Mouse (Mus musculus) fat pad, adult 2 months (tissue): Measurements from ENCODE around the gene Rbm18.

ENCODE experiments used
- DNase-seq: peaks from one replicate; pipeline ENCODE4 v3.0.0-alpha.2; 2011; ENCODE audit warnings: low read depth, low spot score; ENCODE audit errors: extremely low read depth

Gene Rbm18

DNA sequence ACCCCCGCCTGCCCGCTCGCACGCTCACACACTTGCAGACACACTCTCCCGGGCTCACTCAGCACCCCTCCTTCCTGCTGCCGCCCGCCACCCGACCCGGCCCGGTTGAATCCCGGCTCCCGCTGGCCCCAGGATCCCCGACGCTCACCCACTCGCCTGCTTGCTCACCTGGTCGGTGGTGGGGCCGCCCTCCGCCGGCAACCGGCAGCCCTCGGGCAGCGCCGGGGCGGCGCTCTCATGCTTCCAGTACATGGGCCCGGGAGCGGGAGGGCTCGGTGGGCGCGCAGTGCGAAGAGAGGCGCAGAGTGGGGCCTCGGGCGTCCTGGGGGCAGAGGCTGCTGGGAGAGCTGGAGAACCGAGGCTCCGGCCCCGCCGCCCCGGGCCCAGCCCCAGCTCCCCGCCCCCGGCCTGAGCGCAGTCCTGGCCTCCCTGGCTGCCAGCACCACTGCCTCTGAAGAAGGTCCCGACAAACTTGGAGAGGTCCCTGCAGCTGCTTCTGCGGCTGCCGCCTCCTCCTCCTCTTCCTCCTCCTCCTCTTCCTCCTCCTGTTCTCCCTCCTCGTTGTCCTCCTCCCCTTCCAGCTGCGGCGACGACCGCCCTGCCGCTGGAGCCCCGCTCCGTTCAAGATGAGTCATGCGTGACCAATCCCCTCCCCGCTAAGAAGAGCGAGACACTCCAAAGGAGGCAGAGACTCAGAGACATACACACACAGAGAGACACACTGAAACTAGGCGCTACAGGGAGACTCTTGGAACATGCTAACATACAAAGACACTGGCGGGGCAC is 31.4 kb downstream of the Rbm18 start, which contains the start of gene Lhx6:
Gene Lhx6 (minus strand): TSS at position 453 of the 786 bp plus-strand sequence.
- no peak for DNase-seq

DNA sequence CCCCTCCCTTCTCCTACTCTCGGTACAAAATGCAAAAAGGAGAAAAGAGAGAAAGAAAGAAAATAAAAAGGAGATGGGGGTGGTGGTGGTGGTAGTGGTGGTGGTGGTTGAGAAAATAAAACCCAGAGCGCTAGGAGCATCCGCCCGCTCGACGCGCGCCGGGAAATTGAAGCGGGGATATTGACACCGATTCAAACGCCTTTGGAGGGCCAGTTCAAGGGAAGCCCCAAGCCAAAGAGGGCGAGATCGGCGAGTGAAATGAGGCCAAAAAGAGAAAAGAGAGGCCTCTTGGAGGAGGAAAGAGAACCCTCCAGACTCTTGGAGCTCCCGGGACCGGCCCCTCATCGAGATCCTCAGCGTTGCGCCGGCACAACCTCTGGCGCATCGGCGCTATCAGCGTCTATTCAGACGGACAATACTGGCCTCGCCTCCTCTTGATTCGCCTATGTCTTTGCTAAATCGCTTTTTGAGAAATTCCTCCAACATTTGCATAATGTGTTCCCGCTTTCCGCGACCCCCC is 32.1 kb downstream of the Rbm18 start:
- no peak for DNase-seq

DNA sequence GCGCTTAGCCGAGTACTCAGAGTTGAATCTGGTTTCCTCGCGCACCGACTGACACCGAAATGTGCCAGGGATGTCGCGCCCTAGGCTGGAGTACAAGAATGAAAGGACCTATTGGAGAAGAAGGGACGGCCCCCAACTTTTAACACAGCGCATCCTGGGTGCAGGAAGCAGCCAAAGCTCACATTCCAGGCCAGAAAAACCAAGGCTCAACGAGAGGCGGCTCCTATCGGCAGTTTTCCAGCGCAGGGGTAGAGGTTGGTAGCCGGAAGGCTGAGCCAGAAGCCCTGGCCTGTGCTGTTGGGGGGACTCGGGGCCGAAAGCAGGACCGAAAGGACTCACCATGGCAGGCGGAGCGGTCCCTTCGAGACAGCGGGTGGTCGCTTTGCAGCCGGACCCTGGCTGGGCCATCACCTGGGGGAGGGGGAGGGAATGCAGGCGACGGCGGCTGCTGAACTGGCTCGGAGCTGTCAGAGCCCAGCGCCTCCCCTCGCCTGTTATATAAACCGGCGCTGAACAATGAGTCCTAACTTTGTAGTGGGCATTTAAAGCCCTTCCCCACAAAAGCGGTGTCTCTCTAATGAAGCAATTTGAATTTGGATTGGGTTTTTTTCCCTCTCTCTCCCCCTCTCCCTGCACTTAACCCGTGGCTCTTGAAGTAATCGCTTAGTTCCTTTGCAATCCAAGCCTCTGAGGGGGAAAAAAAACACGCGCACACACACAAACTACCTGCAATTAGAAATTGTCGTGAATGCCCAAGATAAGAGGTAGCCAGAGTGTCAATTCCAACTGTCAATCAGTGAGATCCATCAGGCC is 32.8 kb downstream of the Rbm18 start:
- DNase-seq, result no peak

DNA sequence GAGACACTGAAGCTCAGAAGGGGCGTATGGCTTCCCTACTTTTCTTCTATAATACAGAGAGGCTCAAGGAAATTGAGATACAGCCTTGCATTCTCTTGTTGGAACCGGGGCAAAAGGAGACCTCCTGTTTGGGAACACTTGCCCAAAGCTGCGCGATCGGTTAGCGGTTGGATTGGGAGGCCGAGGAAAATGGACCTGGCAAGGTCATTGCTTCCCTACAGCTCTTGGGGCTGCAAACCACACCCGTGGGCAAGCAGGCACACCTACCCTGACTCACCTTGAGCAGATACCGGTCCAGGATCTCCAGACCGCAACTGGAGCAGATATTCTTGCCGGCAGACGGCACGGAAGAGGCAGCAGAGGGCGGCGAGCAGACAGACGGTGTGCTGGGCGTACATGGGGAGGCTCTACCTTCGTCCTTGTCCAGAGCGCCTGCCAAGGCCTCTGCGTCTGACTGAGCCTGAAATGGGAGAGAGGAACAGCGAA is 33.5 kb downstream of the Rbm18 start:
- no peak for DNase-seq

DNA sequence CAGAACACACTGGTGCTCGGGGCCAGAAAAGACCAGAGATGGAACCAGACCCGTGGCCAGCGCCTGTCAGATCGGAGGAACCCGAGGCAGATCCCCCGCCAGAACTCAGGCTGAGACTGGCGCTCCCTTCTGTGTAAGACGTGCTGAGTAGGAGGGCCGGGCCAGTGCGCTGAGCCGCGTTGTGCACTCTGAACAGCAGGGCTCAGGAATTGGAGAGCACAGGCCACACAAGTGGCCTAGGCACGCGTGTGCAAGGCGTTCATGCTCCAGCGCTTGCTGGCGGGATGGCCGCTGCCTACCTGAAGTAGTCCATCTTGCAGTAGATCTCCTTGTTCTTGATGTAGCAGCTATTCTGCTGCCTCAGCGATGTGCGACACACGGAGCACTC is 34.0 kb downstream of the Rbm18 start:
- no peak for DNase-seq

DNA sequence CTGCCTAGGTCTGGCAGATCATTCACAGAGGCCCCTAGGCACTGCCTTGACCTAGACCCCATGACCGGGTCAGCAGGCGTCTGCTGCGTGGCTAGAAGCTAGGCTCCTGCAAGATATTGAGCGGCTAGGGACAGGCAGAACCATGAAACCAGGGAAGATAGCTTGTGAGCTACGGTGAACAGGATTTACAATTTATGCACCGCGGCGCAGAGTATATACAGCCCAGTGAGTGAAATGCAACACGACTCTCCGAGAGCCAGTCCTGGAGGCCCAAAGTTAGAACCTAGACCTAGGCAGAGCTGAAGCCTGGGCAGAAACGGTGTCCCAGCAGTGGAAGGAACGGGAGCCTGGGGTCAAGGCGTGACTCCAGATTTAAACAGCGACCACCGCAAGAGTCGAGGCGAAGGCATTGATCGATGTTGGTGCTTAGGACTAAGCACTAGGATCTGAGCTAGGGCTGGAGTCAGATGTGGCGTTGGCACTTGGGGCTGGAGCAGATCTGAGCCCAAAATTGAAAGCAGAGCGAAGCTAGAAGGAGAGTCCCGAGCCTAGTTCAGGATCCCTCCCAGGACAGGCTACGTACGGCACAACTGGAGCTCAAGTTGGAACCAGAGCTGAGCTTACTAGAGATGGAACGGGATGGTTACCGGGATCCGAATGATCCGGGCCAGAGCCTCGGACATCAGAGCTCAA is 34.6 kb downstream of the Rbm18 start:
- DNase-seq, result no peak

DNA sequence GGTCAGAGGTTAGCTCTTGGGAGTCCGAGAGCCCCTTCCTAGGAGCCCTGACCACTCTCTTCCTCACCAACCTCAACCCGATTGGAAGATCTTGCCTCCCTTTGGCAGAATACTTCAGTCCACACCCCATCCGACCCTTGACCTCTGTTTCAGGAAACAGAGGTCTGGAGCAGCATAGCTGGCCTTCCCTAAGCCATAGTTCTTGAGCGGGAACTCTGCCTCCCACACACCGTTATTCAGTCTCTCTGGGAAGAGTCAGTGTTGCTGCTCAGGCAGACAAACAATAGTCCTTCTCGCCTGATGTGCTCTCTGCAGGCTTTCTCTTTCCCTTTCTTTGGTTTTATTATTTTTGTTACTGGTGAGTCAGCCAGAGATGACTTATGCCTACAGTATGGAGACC is 36.8 kb downstream of the Rbm18 start:
- no peak for DNase-seq

DNA sequence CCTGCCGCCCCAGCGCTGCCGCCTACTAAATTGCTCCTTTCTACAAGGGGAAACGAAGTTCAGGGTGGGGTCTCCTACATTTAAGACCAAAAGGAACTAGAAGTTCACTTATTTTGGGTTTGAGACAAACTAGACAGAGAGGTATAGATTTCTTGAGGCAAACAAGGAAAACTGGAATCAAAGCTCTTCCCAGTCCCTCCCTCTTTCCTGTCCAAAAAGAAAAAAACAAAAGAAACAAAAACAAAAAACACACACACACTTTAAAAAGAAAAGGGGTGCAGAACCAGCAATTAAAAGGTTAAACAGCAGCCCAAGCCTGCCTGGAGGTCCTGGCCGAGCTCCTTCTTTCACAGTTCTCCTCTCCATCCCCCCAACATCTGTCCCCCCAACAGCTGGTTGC is 38.6 kb downstream of the Rbm18 start:
- no peak for DNase-seq

DNA sequence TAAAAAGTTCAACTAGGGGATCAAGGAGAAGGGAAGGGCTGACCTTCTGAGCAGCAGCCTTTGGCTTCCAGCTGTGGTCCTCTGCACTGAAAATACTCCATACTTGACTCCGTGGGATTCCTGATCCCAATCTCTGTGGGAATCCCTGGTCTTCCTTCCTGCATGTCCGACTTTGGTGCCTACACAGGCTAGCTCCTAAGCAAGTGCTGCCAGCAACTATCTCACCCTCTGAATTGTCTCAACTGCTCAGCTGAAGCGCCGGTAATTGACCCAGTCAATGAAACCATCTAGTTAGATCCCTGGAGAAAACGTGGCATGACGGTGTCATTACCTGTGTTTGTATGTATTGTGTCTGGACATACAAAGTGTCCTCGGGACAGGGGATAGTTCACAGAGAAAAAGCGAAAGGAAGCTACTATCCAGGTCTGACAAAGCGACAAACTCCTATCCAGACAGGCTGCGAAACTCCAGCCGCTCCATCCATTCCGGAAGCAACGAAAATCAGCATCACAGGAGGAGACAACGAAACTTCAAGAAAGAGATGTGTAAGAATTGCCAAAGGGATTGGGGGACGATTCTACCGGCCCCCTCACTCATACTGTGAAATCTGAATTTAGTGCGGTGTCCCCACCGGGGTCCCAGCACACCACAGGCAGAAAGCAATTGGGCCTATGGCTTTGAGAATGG is 39.3 kb downstream of the Rbm18 start:
- DNase-seq, result no peak

DNA sequence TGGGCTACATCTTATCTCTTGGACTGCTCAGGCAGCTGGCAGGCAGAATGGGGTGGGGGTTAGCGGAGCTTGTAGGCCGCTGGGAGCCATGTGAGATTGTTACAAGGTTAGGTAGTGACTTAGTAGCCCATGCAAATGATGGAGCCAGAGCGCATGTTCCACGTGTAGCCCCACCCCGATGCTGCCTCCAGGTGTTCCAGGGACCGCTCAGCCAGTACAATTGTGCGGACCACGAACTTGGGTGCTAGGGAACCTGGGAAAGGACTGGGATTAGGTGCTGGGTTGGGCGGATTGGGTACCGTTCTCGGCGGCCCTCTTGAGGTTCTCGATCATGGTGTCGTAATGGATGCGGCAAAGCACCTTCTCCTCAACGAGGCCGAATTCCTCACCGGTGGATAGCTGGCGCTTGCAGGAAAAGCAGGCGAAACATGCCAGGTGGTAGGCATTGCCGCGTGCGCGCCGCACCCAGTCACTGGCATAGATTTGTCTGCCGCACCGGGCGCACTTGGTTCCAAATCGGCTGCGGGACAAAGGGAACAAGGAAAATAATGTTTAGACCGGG is 42.6 kb downstream of the Rbm18 start:
- no peak for DNase-seq

DNA sequence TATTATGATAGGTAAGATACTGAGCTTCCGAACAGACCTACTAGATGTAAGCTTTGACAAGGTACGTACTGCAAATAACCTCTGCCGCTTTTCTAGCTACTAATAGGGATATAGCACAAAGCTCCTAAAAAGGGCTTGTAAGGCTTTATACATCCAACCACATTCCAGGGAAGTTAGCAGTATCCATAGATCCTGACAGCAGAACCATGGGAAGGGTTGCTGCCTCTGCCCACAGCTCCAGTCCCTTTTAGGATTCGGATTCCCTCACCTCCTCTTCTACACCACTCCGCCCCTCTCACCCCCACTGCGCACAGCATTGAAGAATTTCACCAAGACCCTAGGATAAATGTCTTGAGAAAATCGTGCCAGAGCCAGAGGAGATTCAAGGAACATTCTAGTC is 43.3 kb downstream of the Rbm18 start:
- DNase-seq, result no peak

DNA sequence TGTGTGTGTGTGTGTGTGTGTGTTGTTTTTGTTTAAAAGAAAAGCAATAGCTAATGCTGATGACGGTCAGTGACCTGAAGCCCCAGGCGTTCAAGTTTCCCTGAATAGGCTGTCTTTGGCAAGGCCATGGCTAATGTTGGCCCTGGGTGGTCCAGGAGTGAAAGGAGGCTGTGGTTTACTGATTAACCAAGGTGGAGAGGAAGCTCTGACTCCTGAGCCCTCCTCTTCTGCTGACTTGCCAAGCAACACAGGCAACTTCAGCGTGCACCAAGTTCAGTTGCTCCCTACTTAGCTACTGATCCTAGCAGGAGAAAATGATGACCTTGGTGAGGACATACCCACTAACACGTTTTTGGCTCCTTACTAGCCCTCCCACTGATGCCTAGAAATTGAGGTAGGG is 43.8 kb downstream of the Rbm18 start:
- DNase-seq, result no peak

DNA sequence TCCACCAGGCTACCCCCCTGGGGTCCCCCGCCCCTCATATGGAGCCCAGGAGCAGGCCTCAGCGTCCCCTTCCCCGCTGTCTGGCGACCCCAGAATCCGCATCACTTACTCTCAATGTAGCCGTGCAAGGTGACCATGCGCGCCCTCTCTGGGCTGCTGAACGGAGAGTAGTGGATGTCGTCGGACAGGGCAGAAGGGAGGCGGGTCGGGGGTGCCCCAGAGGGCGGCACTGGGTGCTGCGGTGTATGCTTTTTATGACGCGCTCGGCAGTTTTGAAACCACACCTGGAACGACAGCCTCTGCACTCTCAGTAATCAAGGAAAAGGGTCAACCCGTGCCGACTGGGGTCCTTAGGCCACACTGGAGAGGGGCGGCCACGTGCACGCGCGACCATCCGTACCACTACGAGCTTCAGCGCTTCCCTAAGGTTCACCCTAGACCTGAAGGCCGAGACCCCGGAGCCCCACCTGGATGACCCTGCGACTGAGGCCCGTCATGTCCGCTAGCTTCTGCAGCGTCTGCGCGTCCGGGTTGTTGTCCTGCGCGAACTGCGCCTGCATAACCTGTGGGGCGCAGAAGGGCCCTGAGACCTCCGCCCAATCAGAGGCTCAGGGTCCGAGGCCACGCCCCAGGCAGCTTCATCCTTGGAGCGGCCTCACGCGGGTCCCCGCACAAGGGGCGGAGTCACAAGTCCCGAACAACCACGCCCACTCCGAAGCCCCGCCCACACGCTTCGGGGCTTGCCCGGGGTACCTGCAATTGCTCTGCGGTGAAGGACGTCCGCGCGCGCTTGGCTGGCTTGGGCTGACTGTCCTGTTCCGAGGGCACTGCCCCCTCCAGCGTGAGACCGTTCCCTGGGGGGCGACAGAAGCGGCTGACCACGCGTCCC is 45.5 kb downstream of the Rbm18 start:
- DNase-seq, result no peak

DNA sequence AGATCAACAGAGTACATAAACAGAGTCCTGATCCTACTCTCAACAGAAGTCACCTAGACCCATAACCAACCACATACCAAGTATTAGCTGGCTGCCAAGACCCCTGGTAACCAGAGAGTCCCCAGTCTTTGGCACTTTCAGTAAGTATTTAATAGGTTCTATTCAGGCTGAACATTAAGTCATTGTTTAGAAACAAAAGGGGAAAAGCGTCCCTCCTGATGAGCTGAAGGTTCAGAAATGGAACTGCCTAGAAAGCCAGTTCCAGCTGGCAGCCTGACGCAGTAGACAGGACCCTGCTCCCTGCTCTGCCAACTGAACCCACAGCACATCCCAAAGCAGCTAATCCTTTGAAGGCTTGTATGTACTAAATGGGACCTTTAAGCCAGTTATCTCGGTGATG is 47.4 kb downstream of the Rbm18 start:
- DNase-seq, result no peak

DNA sequence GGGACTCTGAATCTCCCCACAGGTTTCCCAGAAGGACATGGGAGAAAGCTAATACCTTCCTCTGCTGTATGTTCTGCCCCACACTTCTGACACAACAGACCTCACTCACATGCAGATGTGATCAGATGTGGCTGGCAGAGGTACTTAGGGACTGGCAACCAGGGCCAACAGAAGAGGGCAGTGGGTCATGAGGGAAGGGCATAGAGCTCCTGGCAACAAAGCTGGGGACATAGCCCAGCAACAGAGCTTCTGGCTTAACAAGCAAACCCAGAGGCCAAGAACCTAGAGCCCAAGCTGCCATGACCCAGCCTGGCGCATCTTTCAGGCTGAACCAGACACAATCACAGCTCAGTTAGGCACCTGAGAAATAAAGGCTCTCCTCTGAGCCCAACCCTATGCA is 51.5 kb downstream of the Rbm18 start:
- no peak for DNase-seq

DNA sequence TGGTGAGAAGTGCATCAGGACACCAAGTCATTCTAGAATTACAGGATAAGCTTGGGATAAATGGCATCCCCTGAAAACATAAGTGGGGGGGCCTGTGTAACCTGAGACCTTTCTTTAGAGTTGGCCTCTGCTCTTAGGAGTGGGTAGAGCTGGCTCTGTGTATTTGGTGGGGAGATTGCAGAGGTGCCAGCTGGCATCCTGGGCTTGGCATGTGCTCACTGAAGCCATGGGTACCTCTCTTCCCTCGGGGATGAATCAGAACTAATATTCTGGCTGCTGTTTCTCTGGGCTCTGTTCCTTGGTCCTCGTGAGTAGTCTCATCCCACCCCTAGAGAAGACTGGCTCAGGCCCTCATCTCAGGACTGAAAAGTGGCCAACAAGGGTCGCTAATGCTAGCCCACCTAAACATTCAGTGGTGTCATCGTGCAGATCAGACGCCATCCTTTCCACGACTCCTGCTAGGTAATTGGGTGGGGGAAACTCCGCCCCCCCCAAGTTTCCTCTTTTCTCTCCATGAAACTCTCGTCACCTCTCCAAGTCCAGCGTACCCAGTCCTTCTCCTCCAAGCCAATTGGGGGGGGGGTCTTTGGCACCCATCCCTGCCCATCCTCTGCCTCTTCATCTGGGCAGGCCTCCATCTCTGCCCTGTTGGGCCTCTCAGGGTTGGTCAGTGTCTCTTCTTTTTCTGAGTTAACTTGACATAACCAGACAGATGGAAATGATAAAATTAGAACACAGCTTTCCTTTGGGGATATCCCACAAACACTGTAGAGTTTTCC is 53.6 kb downstream of the Rbm18 start:
- DNase-seq, result no peak

DNA sequence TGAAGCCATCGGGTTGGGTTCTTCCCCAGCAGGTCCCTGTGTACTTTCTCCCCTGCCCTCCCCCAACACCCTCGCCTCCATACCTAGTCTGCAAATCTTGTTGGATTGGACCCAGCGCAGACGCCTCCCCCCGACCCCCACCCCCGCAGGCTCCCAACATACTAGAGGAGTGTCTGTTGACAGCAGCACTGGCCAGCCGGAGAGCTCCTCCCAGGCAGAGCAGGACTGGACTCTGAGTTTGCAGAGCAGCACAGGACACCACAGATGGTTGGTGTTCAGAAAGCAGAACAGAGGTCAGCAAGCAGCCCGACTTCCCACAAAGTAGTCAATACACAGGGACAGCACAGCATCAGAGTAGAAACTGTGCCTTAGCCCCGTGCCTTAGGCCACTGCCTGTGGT is 55.1 kb downstream of the Rbm18 start:
- no peak for DNase-seq

DNA sequence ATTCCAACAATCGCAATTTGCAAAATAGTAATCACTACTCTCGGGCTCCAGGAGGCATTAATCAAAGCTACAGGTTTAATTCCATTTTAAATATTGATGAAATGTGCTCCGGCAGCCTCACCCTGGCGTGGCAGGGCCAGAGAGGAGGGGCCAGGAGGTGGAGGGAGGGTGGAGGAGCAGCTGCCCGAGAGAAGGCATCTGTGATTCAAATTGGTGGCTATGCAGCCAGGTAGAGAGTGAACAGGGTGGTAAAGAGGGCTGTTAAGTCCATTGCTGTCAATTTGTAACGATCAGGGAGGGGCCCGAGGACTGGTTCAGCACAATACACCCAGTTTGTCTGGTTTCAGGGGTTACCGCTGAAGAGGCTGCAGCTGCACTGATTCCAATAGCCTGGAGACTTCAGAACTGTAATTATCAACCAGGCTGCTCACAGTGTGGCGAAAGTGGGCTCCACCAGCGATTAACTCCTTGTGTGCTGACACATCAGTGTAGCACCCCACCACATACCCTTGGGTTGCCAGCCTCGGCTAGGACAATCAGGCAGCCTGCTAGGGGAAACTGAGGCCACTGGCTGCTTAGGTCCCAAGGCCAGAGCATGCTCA is 59.3 kb downstream of the Rbm18 start:
- DNase-seq, result no peak
